Mouse (Mus musculus) liver, embryonic 16.5 days (tissue): ENCODE results near the gene Sox8. TPM values are rescaled to one million over a fixed set of nuclear protein-coding genes. Genes with fewer than 3 reads are reported as not detected.

ENCODE experiments used
- ATAC-seq: fragments of 200-750 bp; cut with Nextera tagmentation; 2 replicates; pipeline ENCODE4 v1.8.0; 2017; ENCODE audit warnings: low read depth, mild to moderate bottlenecking, moderate number of reproducible peaks, moderate library complexity
- H3K27ac ChIP-seq: fragments of 300-500 bp; sonication (generic); 2 replicates; pipeline ENCODE4 v1.5.1; 2014; ENCODE audit warnings: mild to moderate bottlenecking, low read length
- H3K27me3 ChIP-seq: fragments of 300-500 bp; sonication (generic); 2 replicates; pipeline ENCODE4 v1.6.1; 2014; ENCODE audit warnings: low read depth, low read length, mixed read lengths; ENCODE audit not compliant: control insufficient read depth, insufficient read depth
- H3K36me3 ChIP-seq: fragments of 300-500 bp; sonication (generic); 2 replicates; pipeline ENCODE4 v1.6.1; 2014; ENCODE audit warnings: mild to moderate bottlenecking; ENCODE audit not compliant: control insufficient read depth, insufficient read depth
- H3K4me1 ChIP-seq: fragments of 300-500 bp; sonication (generic); 2 replicates; pipeline ENCODE4 v1.6.1; 2014; ENCODE audit warnings: low read depth, low read length, mixed read lengths; ENCODE audit not compliant: control insufficient read depth
- H3K4me2 ChIP-seq: fragments of 300-500 bp; sonication (generic); 2 replicates; pipeline ENCODE4 v1.6.1; 2014; ENCODE audit warnings: low read depth, low read length, mixed read lengths
- H3K4me3 ChIP-seq: fragments of 300-500 bp; sonication (generic); 2 replicates; pipeline ENCODE4 v1.5.1; 2014; ENCODE audit warnings: low read depth, mild to moderate bottlenecking, low read length
- H3K9ac ChIP-seq: fragments of 300-500 bp; sonication (generic); 2 replicates; pipeline ENCODE4 v1.6.1; 2014; ENCODE audit warnings: low read depth, low read length
- H3K9me3 ChIP-seq: fragments of 300-500 bp; sonication (generic); replicated peaks from 2 replicates; pipeline ENCODE4 v1.6.1; 2016; ENCODE audit warnings: low read length; ENCODE audit not compliant: control insufficient read depth
- WGBS: fragments of 180-500 bp; shearing (Covaris S2); extraction: QIAGEN DNeasy Blood & Tissue Kit; methylation state at CpG from one replicate; pipeline ENCODE4 v1.1.7; 2014; ENCODE audit not compliant: insufficient replicate concordance; 5-methylcytosine and 5-hydroxymethylcytosine counted together
- polyA plus RNA-seq: library from polyadenylated mRNA; unstranded; fragments of >200 nt; fragmentation: Nextera tagmentation; extraction: Ambion mirVana; gene quantifications from 2 replicates; pipeline ENCODE4 v1.2.1, GENCODE M21; 2015

The Sox8 gene
- polyA plus RNA-seq: 0.14 and 0.34 TPM in 2 replicates

DNA sequence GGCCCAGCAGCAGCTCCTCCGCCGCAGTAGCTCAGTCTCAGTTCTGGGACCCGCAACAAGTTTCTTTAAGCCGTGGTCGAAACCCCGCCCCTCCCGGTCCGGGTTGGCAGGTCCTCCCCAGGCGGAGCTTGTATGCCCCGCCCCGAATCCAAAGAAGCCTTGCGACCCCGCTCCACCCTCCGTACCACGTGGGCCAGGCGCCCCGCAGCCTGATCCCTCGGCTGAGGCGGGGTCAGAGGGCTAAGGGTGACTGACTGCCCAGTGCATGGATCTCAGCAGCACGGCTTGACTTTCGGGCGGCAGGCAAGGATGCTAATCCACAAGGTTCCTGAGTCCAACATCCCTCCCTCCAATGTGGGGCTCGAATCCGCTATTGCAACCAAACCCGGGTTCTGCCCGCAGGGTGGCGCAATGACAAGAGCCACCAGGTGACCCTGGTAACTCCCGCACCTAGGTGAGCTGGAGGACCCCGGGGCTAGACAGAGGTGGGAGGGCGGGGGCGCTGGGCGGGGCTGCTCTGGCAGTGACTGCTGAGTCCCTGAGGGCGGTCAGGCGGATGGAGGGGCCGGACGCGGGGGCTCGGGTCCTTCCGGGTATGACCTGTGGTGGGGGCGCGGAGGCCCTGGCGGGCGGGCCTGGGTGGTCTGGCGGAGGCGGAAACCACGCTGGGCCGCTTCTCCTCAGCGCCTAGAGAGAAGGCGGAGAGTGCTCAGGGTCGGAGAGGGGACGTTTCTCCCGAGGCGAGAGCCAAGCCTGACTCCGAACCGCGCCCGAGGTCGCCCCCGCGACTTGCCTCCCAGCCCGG, at the start of gene Sox8:
Gene Sox8 (minus strand): TSS at position 39 of the 805 bp plus-strand sequence.
- under 1% methylated on average over 55 of the region's 61 CpGs for WGBS
- Histone ChIP-seq H3K27me3 (peaks cover 64% of the 10 kb centered on the region), H3K9ac (no peak within 1 kb of the TSS)

DNA sequence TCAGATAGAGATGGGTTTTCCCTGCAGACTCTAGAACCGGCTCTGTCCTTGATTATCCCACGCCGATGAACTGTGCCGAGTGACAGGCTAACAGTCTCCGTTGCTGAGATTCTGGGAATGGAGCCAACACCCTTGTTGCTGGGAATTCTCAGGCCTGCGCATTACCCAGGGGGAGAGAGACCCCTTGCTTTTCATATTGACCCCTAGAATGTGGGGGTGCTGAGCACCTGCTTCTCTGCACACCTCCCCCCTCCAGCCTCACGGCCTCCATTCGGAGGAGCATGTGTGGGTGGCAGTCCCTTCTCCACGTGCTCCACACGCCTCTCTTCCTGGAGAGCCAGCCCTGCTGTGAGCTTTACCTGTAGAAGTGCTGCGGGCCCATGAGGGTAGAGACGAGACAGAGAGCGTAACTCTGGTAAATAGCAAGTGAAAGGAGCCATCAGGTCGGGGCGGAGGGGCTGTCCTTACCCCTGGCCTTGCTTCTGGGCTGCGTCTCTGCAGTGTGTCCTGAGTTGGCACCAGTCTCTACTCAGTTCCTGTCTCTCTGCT, 48.1 kb upstream of the Sox8 start:
- no peaks in the 10 kb centered on the region for H3K9me3 ChIP-seq
- no peaks in the 10 kb centered on the region for H3K36me3 ChIP-seq
- no peaks in the 10 kb centered on the region for H3K27me3 ChIP-seq
- WGBS: 74% methylated on average over 16 of the region's 16 CpGs
- no peak overlapping the region for H3K27ac ChIP-seq
- no peak overlapping the region for H3K4me3 ChIP-seq
- H3K4me1 ChIP-seq: no peaks in the 10 kb centered on the region
- H3K9ac ChIP-seq: no peak overlapping the region
- ATAC-seq: no peak
- no peak overlapping the region for H3K4me2 ChIP-seq

More for the DNA sequence above, at the start of gene Sox8:
- H3K4me1 ChIP-seq: peaks cover 4% of the 10 kb centered on the region
- peak within 1 kb of the TSS; percentile 53 for H3K4me2 ChIP-seq
- no peak within 1 kb of the TSS for H3K27ac ChIP-seq
- peak within 1 kb of the TSS; percentile 40 for H3K4me3 ChIP-seq
- ATAC-seq: peak; percentile 73
- H3K9me3 ChIP-seq: no peaks in the 10 kb centered on the region
- no peaks in the 10 kb centered on the region for H3K36me3 ChIP-seq

DNA sequence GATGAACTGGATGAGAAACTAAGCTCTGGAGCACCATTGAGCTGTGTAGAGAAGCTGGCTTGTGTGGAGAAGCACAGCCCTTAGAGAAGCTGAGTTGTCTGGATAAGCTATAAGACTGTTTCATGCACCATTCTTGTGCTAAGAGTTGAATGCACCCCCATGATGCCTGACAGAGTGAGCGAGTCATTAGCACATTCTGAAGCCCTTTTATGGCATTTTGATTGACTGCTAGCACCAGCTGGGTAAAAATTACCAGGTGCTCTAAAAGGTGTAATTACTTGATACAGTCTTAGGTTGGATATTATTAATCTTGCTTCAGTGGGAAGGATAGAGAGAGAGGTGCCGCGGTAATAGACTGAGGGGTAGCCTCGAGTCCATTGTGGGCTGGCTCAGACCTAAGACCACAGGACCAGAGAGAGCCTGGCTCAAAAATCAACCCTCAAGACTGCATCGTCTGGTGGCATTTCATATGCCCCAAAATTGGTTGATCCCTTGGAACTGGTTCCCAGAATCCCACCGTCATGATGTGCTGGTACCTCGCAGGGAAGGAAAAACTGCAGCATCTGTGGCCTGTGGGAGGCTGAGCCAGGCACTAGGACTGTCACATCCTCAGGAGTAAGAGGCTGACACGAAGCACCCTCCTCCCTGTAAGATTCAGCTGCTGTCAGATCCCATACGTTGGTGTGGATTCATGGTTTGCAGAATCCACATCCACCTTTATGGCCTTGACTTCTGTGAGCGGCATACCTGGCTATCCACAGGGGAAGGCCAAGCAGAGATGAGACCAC, 44.4 kb upstream of the Sox8 start:
- Histone ChIP-seq H3K9me3 (no peaks in the 10 kb centered on the region), H3K4me1 (no peaks in the 10 kb centered on the region), H3K27me3 (no peaks in the 10 kb centered on the region), H3K36me3 (no peaks in the 10 kb centered on the region), H3K4me2 (no peak overlapping the region), H3K4me3 (no peak overlapping the region), H3K27ac (no peak overlapping the region), H3K9ac (no peak overlapping the region)
- WGBS: 71% methylated on average over 10 of the region's 10 CpGs
- no peak for ATAC-seq

DNA sequence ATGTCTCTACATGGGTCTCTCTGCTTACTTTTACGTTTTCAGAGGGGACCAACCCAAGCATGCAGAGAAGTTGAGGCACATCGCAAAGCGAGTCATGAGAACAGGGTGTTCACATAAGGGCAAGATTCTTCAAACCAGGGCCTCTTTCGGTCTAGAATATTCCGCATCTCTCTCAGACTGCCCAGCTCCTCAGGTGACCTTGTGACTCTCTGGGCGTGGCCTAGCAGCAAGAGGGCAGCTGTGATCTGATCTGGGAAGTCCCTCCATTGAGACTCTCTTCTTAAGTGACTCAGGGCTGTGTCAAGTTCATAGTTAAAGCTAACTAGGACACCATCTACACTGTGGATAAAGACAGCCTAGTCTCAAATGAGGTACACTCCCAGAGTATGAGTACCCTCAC, 42.8 kb upstream of the Sox8 start:
- no peak overlapping the region for H3K4me2 ChIP-seq
- no peak overlapping the region for H3K27ac ChIP-seq
- no peaks in the 10 kb centered on the region for H3K9me3 ChIP-seq
- no peaks in the 10 kb centered on the region for H3K4me1 ChIP-seq
- H3K9ac ChIP-seq: no peak overlapping the region
- ATAC-seq: no peak
- H3K36me3 ChIP-seq: no peaks in the 10 kb centered on the region
- H3K27me3 ChIP-seq: no peaks in the 10 kb centered on the region
- 82% methylated on average over 6 of the region's 6 CpGs for WGBS
- H3K4me3 ChIP-seq: no peak overlapping the region

DNA sequence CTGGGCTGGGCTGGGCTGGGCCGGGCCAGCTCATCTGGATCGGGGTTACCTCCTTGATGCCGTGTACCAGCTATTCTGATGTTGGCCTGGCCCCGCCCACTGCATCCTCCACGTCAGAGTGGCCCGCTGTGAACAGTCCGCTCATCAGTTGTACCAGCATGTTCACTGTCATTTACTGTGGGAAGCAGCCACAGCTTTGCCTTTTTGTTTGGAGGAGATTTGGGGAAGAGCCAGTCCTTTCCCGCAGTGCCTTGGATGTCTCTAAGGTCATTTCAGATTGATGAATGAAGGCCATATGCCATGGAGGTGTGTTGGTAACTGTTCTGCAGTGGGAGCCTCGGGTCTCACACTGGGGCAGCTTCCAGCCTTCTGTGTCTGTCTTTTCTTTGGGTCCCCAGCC, 42.1 kb upstream of the Sox8 start:
- Histone ChIP-seq H3K36me3 (no peaks in the 10 kb centered on the region), H3K9ac (no peak overlapping the region), H3K4me1 (no peaks in the 10 kb centered on the region), H3K9me3 (no peaks in the 10 kb centered on the region), H3K4me3 (no peak overlapping the region), H3K27ac (no peak overlapping the region), H3K4me2 (no peak overlapping the region), H3K27me3 (no peaks in the 10 kb centered on the region)
- ATAC-seq: no peak
- WGBS: 77% methylated on average over 9 of the region's 9 CpGs

DNA sequence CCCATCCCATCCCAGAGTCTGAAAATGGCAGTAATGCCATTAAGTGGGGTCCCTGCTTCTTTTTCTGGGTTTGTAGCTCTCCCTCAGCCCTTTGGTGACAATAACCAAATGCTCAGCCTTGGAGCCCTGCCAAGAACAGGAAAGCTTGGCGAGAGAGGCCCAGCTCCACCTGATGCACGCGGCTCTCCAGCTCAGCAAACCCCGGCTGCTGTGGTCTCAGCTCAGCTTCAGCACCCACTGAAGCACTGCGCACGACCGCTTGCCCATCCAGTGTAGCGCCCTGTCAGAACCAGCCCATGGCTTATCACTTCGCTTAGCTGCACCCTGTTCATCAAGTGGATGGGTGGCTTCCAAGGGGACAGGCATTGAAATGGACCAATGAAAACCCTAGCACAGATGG, 39.7 kb upstream of the Sox8 start:
- WGBS: 64% methylated on average over 9 of the region's 9 CpGs
- H3K4me1 ChIP-seq: no peaks in the 10 kb centered on the region
- H3K27ac ChIP-seq: no peak overlapping the region
- H3K9me3 ChIP-seq: no peaks in the 10 kb centered on the region
- no peak overlapping the region; the same call in 1 of the 2 replicates for H3K9ac ChIP-seq
- ATAC-seq: no peak
- H3K36me3 ChIP-seq: no peaks in the 10 kb centered on the region
- H3K27me3 ChIP-seq: no peaks in the 10 kb centered on the region
- H3K4me2 ChIP-seq: no peak overlapping the region
- no peak overlapping the region for H3K4me3 ChIP-seq

DNA sequence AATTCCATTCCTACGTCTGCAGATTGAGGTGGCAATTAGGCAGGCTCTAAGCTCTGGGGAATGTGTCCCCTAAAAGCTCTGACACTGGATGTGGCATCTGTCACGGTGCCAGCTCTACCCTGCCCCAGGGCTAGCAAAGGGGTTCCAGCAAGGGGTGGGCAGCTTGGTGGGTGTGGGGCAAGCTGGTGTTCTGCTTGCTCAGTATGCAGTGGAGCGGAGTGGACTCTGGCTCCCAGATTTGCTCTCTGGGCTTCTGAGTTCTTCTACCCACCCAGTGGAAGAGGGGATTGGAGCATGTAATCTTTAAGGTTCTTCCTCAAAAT, 39.0 kb upstream of the Sox8 start:
- Histone ChIP-seq H3K4me3 (no peak overlapping the region), H3K27ac (no peak overlapping the region), H3K9ac (no peak overlapping the region), H3K4me2 (no peak overlapping the region), H3K9me3 (no peaks in the 10 kb centered on the region), H3K4me1 (no peaks in the 10 kb centered on the region), H3K27me3 (no peaks in the 10 kb centered on the region), H3K36me3 (no peaks in the 10 kb centered on the region)
- ATAC-seq: no peak
- WGBS: 66% methylated on average over 3 of the region's 3 CpGs

DNA sequence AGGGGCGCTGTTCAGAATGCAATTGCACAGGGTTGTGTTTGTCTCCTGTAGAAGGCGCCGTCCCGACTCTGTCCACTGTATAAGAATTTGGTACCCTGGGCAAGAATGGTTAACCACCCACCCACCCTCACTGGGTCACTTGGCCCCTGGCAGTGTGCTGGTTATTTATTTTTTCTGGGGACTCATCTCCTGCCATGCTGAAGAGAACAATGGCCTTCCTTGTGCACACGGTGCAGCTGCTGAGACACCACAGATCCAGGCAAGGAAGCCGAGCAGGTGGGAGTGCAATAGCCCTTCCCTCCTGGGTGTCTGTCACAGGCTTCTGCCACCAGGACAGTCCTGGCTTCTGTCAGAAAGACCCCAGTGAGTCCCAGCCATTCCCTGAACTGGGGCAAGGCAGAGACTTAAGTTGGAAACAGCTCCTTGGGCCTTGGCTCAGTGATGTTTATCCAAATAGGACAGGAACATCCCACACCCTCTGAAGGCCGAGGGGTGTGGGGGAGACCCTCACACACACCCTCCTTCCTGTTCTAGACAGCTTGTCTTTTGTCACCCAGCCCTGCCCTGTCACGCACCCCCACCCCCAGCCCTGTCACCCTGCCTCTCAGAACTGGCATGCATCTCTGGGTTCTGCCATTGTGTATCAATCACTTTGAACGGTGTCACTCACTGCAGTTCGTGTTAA, 38.5 kb upstream of the Sox8 start:
- no peak for ATAC-seq
- H3K4me1 ChIP-seq: no peaks in the 10 kb centered on the region
- no peaks in the 10 kb centered on the region for H3K36me3 ChIP-seq
- H3K4me3 ChIP-seq: no peak overlapping the region
- no peak overlapping the region for H3K4me2 ChIP-seq
- no peaks in the 10 kb centered on the region for H3K27me3 ChIP-seq
- H3K27ac ChIP-seq: no peak overlapping the region
- WGBS: 66% methylated on average over 10 of the region's 10 CpGs
- H3K9me3 ChIP-seq: no peaks in the 10 kb centered on the region
- H3K9ac ChIP-seq: no peak overlapping the region
